Mouse (Mus musculus) brain, adult 2 months (tissue): ENCODE data around the gene Fxyd3.
A peak's percentile ranks its signal among the peaks of the same experiment; 100 is the strongest.

ENCODE experiments used
- DNase-seq: peaks from one replicate; pipeline ENCODE4 v3.0.0; 2011; ENCODE audit warnings: low read depth, low spot score

Gene Fxyd3

DNA sequence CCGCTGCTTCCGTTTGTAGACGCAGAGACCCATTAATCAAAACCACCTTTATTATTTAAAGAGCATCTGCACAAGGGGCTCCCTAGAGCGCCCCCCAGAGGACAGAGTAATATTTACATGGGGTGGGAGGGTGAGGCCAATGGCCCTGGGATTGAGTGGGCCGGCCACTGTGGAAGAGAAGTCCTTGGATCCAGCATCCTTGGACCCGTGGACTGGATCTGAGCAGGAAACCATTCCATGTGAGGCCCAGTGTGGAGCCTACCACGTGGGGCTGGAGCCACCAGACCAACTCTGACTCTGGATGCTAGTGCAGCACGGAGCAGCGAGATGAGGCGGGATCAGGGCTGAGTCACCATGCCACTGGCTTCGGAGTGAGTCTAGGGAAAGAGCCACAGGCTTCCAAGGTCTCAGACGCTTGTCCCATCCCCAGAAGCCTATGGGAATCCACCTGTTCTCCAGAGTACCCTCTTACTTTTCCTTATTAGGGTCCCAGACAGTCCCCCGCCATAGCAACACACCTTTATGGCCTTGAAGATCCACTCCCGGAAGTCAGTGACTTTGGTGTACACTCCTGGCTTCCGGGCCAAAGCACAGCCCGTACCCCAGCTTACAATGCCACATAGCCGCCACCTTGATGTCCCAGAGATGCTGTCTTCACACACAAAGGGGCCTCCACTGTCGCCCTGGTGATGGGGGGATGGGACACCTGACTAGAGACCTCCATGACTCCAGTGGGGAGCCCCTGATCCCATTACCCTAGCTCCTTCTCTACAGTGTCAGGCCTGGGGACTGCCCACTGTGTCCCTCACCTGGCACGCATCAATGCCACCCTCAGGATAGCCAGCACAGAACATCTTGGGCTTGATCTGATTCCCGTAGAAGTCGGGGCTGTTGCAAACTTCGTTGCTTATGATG is 22.4 kb upstream of the Fxyd3 start:
- DNase-seq, result no peak

DNA sequence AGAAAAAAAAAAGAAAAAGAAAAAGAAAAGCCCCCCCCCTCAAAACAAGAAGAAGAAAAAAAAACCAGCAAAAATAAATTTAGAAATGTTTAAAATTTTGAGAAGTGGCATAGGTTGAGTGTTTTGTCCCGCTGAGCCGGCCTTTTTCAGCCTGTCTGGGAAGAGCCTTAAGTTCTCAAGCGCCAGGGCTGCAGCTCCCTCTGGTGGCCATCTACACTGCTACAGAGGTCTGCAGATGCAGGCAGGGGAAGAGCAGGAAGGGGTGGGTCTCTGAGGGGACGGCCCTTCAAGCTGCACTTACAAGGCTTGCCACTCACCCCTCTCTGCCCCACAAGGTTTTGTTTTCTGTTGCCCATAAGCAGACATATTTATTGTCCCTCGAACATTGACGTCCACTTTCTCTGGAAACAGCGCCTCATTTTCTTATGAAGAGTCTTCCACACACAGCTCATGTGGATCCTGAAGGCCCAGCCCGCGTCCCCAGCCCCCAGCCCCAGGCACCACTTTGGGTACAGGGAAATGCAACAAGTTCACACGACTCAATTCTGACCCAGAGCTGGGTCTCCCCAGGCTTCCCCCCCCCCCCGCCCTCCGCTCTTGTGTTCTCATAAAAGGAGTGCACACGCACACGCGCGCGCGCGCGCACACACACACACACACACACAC is 21.2 kb upstream of the Fxyd3 start:
- peak; percentile 95 for DNase-seq

DNA sequence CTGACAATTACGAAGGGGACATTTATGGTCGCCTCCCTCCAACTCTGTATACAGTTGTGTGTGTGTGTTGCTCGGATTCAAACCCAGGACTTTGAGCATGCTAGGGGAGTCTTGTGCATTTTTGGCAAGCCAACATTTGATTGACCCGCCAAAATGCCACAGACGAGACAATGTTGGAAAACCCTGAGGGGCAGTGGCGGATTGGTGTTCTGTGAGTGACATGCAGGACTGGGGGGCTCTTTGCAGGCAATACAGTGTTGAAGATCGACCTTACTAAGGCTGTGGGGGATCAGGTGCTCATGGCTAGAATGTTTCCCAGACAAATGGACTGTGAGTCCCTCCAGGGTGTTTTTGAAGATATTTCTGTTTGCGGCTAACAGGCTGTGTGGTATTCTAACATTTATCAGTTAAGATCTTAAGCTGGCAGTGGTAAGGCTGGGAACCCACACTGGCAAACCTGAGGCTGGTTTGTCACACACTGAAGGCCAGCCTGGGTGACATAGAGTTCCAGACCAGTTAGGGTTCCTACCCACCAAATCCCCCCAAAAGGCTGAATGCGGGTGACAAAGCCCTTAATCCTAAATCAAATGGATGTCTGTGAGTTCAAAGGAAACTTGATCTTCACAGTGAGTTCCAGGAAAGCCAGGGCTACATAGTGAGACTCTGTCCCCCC is 20.5 kb upstream of the Fxyd3 start:
- DNase-seq, result no peak

DNA sequence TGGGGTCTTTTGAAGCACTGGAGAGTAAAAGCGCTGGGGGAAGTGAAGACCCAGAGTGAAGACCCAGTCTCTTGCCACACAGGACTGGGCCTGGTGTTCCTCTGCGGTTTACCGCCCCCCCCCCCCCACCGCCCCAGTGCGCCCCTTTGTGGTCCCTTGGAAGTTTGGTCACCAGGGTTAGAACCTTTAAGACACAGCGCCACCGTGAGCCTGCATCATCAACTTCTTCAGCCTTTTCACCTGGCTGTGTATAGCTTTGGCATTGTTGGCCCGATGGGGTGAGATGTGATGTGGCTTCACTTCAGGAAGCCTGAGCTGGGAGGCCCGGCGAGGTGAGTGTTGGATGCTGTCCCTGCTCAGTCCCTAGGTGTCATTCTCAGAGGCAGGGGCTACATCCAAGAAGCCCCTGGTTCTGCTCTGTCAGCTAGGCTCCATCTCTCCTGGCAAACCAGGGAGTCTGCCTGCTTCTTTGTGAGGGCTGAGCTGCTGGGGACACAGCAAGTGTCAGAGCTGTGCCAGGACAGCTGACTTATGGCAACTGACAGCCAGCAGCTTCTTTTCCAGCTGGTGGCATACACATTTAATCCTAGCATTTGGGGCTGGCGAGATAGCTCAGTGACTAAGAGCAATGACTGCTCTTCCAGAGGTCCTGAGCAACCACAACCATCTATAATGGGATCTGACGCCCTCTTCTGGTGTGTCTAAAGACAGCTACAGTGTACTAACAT is 18.4 kb upstream of the Fxyd3 start:
- peak; percentile 45 for DNase-seq

DNA sequence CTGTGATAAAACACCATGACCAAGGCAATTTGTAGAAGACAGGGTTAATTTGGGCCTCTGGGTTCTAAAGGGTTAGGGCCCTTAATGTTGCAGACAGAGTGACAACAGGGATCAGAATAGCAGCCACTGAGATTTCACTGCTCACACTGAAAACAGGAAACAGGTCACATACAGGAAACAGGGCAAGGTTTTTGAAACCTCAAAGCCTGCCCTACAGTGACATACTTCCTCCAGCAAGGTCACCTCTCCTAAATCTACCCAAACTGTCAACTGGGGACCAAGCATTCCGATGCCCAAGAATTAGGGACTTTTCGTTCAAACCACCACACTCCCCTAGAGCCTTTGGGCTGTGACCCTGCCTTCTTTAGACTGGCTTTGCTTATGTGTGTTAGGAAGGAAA is 13.2 kb upstream of the Fxyd3 start:
- DNase-seq, result no peak

DNA sequence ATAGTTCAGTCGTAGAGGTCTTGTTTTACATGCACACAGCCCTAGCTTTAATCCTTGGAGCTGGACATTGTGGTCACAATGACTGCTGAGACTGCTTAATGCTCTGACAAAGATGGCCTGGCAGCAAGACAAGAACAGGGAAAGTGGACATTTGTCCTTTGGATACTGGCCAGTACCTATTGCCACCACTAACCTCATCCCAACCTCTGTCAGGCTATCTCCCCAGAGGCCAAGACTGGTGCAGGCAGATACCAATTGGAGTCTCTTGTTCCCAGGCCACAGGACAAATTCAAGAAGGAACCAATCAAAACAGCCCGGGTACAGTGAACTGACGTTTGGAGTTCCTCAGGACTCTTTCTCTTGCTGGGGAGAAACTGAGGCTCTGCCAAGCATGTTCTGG is 11.7 kb upstream of the Fxyd3 start:
- no peak for DNase-seq

DNA sequence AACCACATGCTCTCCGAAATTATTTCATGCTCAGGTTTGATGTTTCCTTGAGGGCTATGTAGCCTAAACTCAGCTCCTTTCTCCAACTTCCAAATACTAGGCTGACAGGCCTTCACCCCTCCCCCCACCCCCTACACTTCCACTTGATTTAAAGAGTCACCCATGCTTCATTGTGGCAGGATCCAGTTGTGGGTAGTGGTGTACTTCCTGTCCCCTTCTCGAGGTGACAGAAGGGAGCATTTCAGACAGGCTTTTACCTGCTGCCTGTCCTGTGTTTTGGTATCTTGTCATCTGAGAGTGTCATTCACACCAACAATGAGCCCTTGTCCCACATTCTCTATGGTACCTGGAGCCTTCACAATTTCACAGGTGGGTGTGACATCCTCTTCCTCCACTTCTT is 10.8 kb upstream of the Fxyd3 start:
- no peak for DNase-seq

DNA sequence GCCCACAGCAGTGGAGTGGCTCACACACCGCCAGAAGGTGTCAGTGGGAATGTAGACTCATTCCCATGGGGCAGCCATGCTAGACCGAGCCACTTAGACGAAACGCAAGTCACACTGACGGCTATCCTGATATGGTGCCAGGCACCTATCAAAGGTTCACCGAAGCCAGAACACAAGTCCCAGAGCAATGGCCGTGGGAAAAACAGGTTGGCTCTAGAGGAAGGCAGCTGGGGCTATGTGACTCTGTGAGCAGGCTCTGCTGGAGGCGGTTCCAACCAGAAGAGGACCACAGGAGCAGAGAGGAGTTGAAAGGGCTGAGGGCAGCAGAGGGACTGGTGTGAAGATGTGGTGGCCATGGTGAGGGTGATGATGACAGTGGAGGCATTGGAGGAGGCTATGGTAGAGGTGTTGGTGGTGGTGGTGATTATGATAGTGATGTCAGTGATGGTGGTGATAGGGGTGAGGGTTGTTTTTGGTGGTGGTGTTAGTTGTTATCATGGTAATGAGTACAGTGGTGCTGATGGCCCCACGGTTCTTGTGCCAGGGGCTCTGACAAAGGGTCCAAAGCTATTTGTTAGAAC is 9.8 kb upstream of the Fxyd3 start:
- no peak for DNase-seq

DNA sequence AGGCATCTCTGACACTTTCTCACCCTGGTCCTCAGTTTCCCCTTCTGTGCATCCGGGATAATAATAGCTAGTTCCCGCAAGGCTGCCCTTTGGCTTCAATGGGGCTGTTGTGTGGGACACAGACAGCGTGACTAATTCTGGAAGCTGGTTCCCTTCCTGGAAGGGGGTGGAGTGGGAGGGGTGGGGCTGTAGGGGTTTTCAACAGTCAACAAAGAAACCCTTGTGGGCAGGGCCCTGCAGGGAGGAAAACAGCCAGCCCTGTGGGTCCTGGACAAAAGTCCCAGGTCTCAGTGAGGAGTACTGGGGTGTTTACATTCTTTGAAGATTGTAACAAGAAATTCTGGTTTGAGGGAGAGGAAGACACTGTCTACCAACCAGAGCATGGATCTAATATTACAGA is 8.7 kb upstream of the Fxyd3 start:
- peak; percentile 88 for DNase-seq

DNA sequence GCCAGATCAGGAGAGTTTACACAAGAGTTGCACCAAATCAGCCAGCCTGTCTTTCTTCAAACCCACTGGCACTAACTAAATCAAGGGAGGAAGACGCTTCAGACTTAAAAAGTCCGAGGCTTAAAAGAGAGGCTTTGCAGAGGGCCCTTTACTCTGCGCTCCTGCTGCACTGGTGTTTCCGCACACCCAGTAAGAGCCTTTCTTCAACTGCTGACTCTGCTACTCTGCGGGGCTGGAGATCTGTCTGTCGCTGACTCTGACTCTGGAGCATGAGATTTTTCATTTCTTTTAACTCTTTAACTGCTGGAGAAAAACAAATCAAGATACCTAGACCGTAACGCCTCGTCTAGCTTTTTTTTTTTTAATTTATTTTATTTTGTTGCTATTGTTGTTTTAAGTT is 7.6 kb upstream of the Fxyd3 start:
- DNase-seq, result no peak

DNA sequence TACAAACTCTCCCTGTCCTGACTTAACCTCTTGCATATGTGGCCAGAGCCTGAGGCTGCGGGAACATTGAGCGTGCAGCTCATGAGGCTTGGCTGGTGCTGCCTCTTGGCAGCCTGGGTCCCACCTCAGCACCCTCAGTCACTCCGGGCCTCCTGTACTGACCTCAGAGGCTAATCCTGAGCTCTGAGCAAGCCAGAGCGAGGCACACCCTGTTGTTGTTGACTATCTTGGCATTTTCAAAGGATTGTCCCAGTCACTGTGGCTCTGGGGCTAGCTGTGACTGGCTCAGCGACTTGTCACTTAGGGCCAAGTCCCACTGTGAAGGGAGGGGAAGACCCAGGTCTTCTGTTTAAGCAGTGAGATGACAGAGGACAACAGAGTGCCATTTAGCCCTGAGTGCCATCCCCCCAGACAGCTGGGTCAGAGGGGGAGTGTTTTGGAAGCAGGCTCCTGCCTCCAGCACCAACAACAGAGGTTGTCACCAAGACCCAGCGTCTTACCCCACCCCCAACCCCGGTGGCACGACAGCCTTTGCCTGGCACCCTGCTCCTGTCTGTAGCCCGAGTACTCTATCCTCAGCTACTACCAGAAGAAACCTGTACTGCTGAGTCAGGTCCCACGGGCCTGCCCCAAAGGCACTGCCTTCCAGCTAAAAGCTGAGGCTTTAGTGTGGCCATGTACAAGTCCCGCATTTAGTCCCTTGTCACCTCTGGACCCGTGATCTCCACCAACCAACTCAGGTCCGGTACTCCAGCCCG is 6.5 kb upstream of the Fxyd3 start:
- DNase-seq, result peak; percentile 93

DNA sequence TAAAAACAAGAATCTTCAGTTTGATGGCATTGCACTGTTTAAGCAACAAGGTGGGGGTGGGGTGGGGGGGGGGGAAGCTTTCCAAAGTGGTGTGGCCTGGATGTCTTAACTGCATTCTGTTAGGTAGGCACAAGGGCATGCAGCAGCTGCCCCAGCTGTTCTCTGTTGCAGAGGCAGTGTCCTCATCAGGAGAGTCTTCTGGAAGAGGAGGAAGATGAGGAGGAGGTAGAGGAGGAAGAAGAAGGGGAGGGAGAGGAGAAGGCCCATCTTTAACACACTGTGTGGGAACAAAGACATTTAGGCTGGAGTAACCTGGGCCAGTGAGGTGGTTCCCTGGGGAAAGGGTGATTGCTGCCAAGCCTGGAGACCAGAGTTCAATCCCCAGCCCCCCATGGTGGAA is 5.6 kb upstream of the Fxyd3 start:
- DNase-seq, result no peak

DNA sequence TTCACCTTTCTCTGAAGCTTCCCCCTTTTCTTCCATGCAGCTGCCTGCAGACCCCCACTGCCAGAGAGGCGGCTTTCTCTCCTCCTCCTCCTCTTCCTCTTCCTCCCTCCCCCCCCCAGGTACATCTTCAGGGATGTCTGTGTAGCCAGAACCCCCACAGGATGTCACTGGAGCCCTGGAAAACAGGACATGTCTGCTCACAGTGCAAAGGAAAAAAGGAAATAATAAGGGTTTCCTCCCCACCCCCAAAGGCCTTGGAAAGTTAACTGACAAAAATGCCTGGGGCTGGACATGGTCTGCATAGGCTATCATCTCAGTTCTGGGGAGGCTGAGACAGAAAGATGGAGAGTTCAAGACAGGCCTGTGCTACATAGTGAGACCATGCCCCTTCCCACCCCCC is 4.6 kb upstream of the Fxyd3 start:
- no peak for DNase-seq

DNA sequence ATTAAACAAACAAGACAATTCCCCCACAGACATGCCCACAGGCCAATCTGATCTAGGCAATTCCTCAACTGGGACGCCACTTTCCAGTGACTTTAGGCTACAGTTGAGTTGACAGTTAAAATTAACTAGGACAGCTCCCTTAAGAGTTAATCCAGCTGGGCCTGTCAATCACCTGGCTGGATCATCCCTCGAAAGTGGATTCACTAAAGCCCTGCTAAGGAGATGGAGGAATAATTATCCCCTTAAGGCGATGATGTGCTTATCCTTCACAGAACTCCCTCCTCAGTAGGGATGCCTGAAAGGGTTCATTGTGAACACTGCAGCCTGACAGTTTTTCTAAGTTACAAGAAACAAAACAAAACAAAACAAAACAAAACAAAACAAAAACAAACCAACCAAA is 4.1 kb upstream of the Fxyd3 start:
- no peak for DNase-seq

DNA sequence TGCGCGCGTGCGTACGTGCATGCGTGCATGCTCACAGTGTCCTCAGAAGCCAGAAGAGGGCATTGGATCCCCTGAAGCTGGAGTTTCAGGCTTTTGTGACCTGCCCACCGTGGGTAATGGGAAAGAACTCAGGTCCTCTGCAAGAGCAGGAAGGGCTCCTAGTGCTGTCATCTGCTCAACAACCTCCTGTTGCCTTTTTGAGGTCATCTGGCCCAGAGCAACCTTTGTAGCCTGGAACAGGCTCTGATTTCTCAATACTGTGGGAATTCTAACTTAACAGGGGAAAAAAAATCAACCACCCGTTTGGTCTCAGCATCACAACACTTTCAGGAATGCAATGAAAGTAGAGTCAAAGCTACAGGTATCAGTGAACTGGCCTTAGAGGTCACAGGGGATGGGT is 3.2 kb upstream of the Fxyd3 start:
- no peak for DNase-seq

DNA sequence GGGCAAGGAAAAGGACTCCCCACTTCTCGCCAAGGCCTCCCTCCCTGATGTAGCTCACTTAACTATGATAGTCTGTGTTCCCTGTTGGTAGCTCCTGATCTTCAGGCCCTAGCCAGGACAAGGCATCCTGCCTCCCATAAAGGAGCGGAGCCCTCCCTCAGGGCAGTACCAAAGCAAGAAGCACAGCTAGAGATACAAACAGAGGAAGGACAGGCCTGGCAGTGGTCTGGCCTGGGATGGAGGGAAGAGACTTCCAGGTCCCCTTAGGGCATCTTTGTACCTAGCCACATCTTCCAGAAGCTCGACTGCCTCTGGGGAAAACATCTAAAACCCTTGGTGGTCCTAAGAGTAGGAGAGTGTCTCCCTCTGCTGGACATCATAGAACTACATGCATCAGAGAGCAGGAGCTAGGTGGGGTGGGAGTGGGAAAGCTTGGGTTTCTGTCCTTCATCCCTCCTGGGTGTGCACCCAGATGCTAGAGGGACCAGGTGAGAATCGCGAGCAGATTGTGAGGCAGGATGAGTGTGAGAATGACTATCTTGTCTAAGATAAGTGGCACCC is 1.5 kb upstream of the Fxyd3 start:
- peak; percentile 83 for DNase-seq

DNA sequence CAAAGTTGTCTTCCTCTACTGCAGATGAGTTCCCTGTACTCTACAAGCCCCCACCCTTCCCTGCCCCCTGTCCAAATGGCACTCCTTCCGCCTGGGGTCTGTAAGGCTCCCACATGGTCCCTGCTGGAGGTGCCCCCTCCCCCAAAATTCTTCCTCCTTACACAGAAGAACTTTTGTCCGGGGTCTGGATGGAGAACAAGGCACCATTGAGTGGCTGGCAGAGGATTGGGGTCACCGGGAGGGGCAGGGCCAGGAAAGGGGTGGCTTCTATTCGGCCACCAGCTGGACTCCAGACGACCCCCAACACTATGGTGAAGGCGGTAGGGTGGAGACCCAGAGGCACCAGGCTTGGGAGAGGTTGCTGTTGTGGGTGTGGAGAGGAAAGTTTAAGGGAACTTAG is 966 bp upstream of the Fxyd3 start:
- peak; percentile 59 for DNase-seq

DNA sequence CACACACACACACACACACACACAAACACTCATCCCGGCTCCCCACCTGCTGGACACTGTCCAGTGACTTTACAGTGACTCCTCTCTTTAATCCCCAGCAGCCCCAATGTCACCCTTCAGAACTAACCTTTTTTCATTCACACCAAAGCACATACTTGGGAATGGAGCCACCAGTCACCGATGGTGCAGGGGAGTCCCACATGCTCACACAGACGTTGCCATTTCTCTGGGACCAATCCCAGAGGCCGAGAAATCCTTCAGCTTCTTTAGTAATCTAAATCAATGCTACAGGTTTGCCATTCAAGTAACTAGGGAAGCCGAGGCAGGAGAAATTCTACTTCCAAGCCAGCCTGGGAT is 1.8 kb downstream of the Fxyd3 start:
- DNase-seq, result peak; percentile 64

DNA sequence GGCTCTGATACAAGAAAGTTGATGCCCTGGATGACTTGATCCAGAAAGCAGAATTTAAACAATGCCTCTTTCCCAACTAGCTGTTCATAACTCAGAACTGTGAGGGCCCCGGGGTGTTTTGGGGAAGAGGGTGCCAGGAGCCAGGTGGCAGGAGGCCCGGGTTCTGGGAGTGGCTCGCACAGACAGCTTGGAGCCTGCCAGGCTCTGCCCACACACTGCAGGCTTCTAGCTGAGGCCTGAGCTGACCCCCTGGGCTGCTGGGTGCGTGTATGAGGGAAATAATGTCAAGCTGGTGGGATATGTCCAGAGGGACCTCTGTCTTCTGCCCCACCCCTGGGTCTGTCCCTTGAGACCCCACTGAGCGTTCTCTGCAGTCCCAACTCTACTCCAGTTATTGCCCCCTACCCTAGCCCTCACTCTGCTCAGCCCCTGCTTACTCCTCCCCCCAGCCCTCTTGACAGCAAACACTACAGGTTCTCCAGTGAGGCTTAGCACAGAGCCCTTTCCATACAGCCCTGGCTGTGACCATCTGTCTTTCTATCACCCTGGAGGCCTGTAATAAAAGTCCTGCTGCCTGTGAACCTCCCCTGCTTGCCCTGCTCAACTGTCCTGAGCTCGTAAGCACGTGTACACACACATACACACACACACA is 2.3 kb downstream of the Fxyd3 start:
- DNase-seq, result peak; percentile 63

DNA sequence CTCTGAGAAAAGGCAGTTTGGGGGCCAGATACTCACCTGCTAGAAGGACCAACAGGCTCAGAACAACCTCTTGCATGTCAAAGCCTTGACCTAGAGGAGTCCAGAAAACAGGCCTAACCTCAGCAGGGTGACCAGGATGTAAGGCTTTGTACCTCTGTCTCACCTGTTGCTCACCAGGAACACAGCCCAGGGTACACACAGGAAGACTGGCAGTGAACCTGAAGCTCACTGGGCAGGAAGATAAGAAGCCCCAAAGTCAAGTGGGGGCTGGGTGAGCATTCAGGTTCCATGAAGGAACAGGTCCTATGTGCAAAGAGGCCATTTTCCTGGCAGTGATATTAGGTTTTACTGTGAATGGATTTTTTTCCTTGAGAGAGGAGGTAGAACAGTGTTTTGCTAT is 3.0 kb downstream of the Fxyd3 start:
- no peak for DNase-seq
